Mouse (Mus musculus) C2C12 (cell line): ENCODE measurements at regions not wholly inside any gene's neighbourhood (a gene's known extent, or its start where the extent isn't known, plus 50 kb on each side); places are given as distances from the start of the nearest gene placed in this dataset.

Source experiments
- H3K27me3 ChIP-seq: one replicate; pipeline ENCODE4 v1.6.1; 2011; ENCODE audit not compliant: control insufficient read depth, insufficient read depth, insufficient read length
- H3K36me3 ChIP-seq: one replicate; pipeline ENCODE4 v1.6.1; 2011; ENCODE audit not compliant: control insufficient read depth, insufficient read depth
- H3K4me3 ChIP-seq: one replicate; pipeline ENCODE4 v1.5.1; 2011; ENCODE audit warnings: mild to moderate bottlenecking, control low read depth; ENCODE audit not compliant: poor library complexity, insufficient read depth, severe bottlenecking
- H3K79me2 ChIP-seq: one replicate; pipeline ENCODE4 v1.6.1; 2011; ENCODE audit not compliant: control insufficient read depth, insufficient read depth
- H3K79me3 ChIP-seq: one replicate; pipeline ENCODE4 v1.6.1; 2011; ENCODE audit warnings: low read depth, control low read depth
- H3ac ChIP-seq: one replicate; pipeline ENCODE3; 2011; ENCODE audit warnings: low read depth; ENCODE audit not compliant: control insufficient read depth, insufficient read length
- CEBPB ChIP-seq: IDR thresholded peaks from one replicate; pipeline ENCODE4 v1.6.1; 2011; ENCODE audit warnings: low read depth, mild to moderate bottlenecking, control low read depth, moderate library complexity
- CTCF ChIP-seq: IDR thresholded peaks from one replicate; pipeline ENCODE4 v1.5.1; 2011; ENCODE audit not compliant: control insufficient read depth, insufficient read depth, insufficient read length
- FOSL1 ChIP-seq: IDR thresholded peaks from one replicate; pipeline ENCODE4 v1.8.0; 2011; ENCODE audit warnings: mild to moderate bottlenecking, low read length; ENCODE audit not compliant: poor library complexity, insufficient read depth, severe bottlenecking
- MAX ChIP-seq: IDR thresholded peaks from one replicate; pipeline ENCODE4 v1.6.1; 2011; ENCODE audit warnings: mild to moderate bottlenecking, control low read depth
- MYOD1 ChIP-seq: IDR thresholded peaks from one replicate; pipeline ENCODE4 v1.6.1; 2011; ENCODE audit warnings: low read depth; ENCODE audit not compliant: control insufficient read depth, insufficient read length
- MYOG ChIP-seq: IDR thresholded peaks from one replicate; pipeline ENCODE4 v1.6.1; 2011; ENCODE audit not compliant: control insufficient read depth, insufficient read length; ENCODE audit errors: extremely low read depth
- USF1 ChIP-seq: IDR thresholded peaks from one replicate; pipeline ENCODE4 v1.6.1; 2011; ENCODE audit warnings: low read depth, mild to moderate bottlenecking, control low read depth, moderate library complexity

- Histone ChIP-seq H3K4me3 (no peak overlapping the region), H3K79me2 (no peaks in the 10 kb centered on the region), H3K36me3 (no peaks in the 10 kb centered on the region), H3ac (no peak overlapping the region), H3K79me3 (no peaks in the 10 kb centered on the region), H3K27me3 (no peaks in the 10 kb centered on the region)
- TF ChIP-seq CTCF (no peak), USF1 (no peak), MYOG (no peak), MAX (no peak), MYOD1 (no peak)
Measured at GRCm38 (mm10) chr15:55994680-55995079, 1482.7 kb downstream of the Slc22a22 start.

GRCm38 (mm10) chr15:55975843-55976242 is 1501.6 kb downstream of the Slc22a22 start:
- Histone ChIP-seq H3K79me3 (no peaks in the 10 kb centered on the region), H3ac (no peak overlapping the region), H3K36me3 (no peaks in the 10 kb centered on the region), H3K4me3 (no peak overlapping the region), H3K79me2 (no peaks in the 10 kb centered on the region), H3K27me3 (no peaks in the 10 kb centered on the region)
- TF ChIP-seq MYOD1 = no peak
- no peak for TF ChIP-seq CEBPB
- no peak for TF ChIP-seq MYOG
- no peak for TF ChIP-seq USF1
- TF ChIP-seq FOSL1 = no peak
- no peak for TF ChIP-seq CTCF
- no peak for TF ChIP-seq MAX

- no peaks in the 10 kb centered on the region for H3K36me3 ChIP-seq
Measured at GRCm38 (mm10) chr15:55966780-55967179, 1510.6 kb downstream of the Slc22a22 start.

GRCm38 (mm10) chr15:55965296-55965695 is 1512.1 kb downstream of the Slc22a22 start:
- Histone ChIP-seq H3K27me3 (no peaks in the 10 kb centered on the region), H3K79me2 (no peaks in the 10 kb centered on the region), H3K4me3 (no peak overlapping the region), H3K36me3 (no peaks in the 10 kb centered on the region), H3K79me3 (no peaks in the 10 kb centered on the region), H3ac (no peak overlapping the region)
- TF ChIP-seq MYOD1 (no peak), FOSL1 (no peak), CTCF (no peak), MAX (no peak), MYOG (no peak), CEBPB (no peak), USF1 (no peak)

More at GRCm38 (mm10) chr15:55966780-55967179, 1510.6 kb downstream of the Slc22a22 start:
- H3ac ChIP-seq = no peak overlapping the region
- H3K4me3 ChIP-seq = no peak overlapping the region
- H3K79me3 ChIP-seq = no peaks in the 10 kb centered on the region
- no peak for TF ChIP-seq CEBPB
- TF ChIP-seq MYOD1 = no peak
- no peak for TF ChIP-seq USF1
- no peak for TF ChIP-seq MAX
- no peak for TF ChIP-seq CTCF
- TF ChIP-seq MYOG = no peak
- TF ChIP-seq FOSL1 = no peak
- H3K27me3 ChIP-seq = no peaks in the 10 kb centered on the region
- H3K79me2 ChIP-seq = no peaks in the 10 kb centered on the region

GRCm38 (mm10) chr15:55962093-55962492 is 1515.3 kb downstream of the Slc22a22 start:
- Histone ChIP-seq H3ac (no peak overlapping the region), H3K27me3 (no peaks in the 10 kb centered on the region)
- TF ChIP-seq CTCF (no peak), MYOD1 (no peak), MYOG (no peak), FOSL1 (no peak), USF1 (no peak), CEBPB (no peak), MAX (no peak)

More at GRCm38 (mm10) chr15:55962093-55962492, 1515.3 kb downstream of the Slc22a22 start:
- H3K79me2 ChIP-seq = no peaks in the 10 kb centered on the region
- H3K36me3 ChIP-seq = no peaks in the 10 kb centered on the region
- H3K4me3 ChIP-seq = no peak overlapping the region
- no peaks in the 10 kb centered on the region for H3K79me3 ChIP-seq
